Mouse (Mus musculus) midbrain, embryonic 14.5 days (tissue): Measurements from ENCODE around the gene Cryzl2. TPM values are rescaled to one million over a fixed set of nuclear protein-coding genes. Genes with fewer than 3 reads are reported as not detected.

Experiments
- ATAC-seq: fragments of 200-750 bp; cut with Nextera tagmentation; 2 replicates; pipeline ENCODE4 v1.8.0; 2017; ENCODE audit warnings: moderate number of reproducible peaks, moderate library complexity; ENCODE audit not compliant: low FRiP score, low TSS enrichment
- DNase-seq: peaks from one replicate; pipeline ENCODE4 v3.0.0-alpha.2; 2015
- H3K27ac ChIP-seq: fragments of 300-500 bp; sonication (generic); replicated peaks from 2 replicates; pipeline ENCODE4 v1.5.1; 2014; ENCODE audit warnings: mild to moderate bottlenecking, low read depth, low read length, moderate library complexity
- H3K27me3 ChIP-seq: fragments of 300-500 bp; sonication (generic); 2 replicates; pipeline ENCODE4 v1.6.1; 2014; ENCODE audit warnings: low read length, control low read depth, mixed read lengths; ENCODE audit not compliant: control insufficient read depth, insufficient read depth
- H3K36me3 ChIP-seq: fragments of 300-500 bp; sonication (generic); 2 replicates; pipeline ENCODE4 v1.6.1; 2014; ENCODE audit warnings: low read length, control low read depth; ENCODE audit not compliant: control insufficient read depth, insufficient read depth
- H3K4me1 ChIP-seq: fragments of 300-500 bp; sonication (generic); 2 replicates; pipeline ENCODE4 v1.6.1; 2014; ENCODE audit warnings: mild to moderate bottlenecking, antibody characterized with exemption, low read length, control low read depth; ENCODE audit not compliant: control insufficient read depth, insufficient read depth
- H3K4me2 ChIP-seq: fragments of 300-500 bp; sonication (generic); 2 replicates; pipeline ENCODE4 v1.6.1; 2014; ENCODE audit warnings: mild to moderate bottlenecking, low read length, moderate library complexity
- H3K4me3 ChIP-seq: fragments of 300-500 bp; sonication (generic); replicated peaks from 2 replicates; pipeline ENCODE4 v1.5.1; 2014; ENCODE audit warnings: low read depth, low read length
- H3K9ac ChIP-seq: fragments of 300-500 bp; sonication (generic); replicated peaks from 2 replicates; pipeline ENCODE4 v1.6.1; 2014; ENCODE audit warnings: mild to moderate bottlenecking, low read length, moderate library complexity
- H3K9me3 ChIP-seq: fragments of 300-500 bp; sonication (generic); 2 replicates; pipeline ENCODE4 v1.6.1; 2016; ENCODE audit warnings: low read length, control low read depth, mixed read lengths; ENCODE audit not compliant: control insufficient read depth
- WGBS: fragments of 180-500 bp; shearing (Covaris S2); extraction: QIAGEN DNeasy Blood & Tissue Kit; methylation state at CpG from one replicate; pipeline ENCODE4 v1.1.7; 2014; 5-methylcytosine and 5-hydroxymethylcytosine counted together
- polyA plus RNA-seq: library from polyadenylated mRNA; unstranded; fragments of >200 nt; fragmentation: Nextera tagmentation; extraction: Ambion mirVana; gene quantifications from 2 replicates; pipeline ENCODE4 v1.2.1, GENCODE M21; 2014

The Cryzl2 gene
- polyA plus RNA-seq, 1 experiment from 2014 or later = 7.6 TPM

- Histone ChIP-seq H3K9me3 (no peaks in the 10 kb centered on the region), H3K9ac (no peak overlapping the region), H3K4me3 (no peak overlapping the region), H3K27ac (no peak overlapping the region), H3K27me3 (no peaks in the 10 kb centered on the region), H3K4me2 (no peak overlapping the region), H3K4me1 (peaks cover 20% of the 10 kb centered on the region), H3K36me3 (no peaks in the 10 kb centered on the region)
- 41% methylated on average over 4 of the region's 4 CpGs for WGBS
- no peak for DNase-seq
- ATAC-seq = no peak
These were observed 11.2 kb upstream of the Cryzl2 start for GRCm38 (mm10) chr1:157447142-157447541.

- H3K4me3 ChIP-seq = no peak overlapping the region
- H3K27ac ChIP-seq = no peak overlapping the region
- DNase-seq = no peak
- peaks cover 20% of the 10 kb centered on the region for H3K4me1 ChIP-seq
- no peak overlapping the region for H3K9ac ChIP-seq
- no peak for ATAC-seq
- H3K27me3 ChIP-seq = no peaks in the 10 kb centered on the region
- no peaks in the 10 kb centered on the region for H3K36me3 ChIP-seq
- 20% methylated on average over 7 of the region's 7 CpGs for WGBS
- H3K9me3 ChIP-seq = no peaks in the 10 kb centered on the region
- no peak overlapping the region for H3K4me2 ChIP-seq
These were observed 10.1 kb upstream of the Cryzl2 start for GRCm38 (mm10) chr1:157448164-157448804.

GRCm38 (mm10) chr1:157448805-157449188 lies 9.6 kb upstream of the Cryzl2 start:
- H3K9ac ChIP-seq = no peak overlapping the region
- no peaks in the 10 kb centered on the region for H3K27me3 ChIP-seq
- H3K27ac ChIP-seq = no peak overlapping the region
- H3K4me2 ChIP-seq = no peak overlapping the region
- peaks cover 15% of the 10 kb centered on the region for H3K4me1 ChIP-seq
- no peak overlapping the region for H3K4me3 ChIP-seq
- DNase-seq = no peak
- ATAC-seq = no peak
- no peaks in the 10 kb centered on the region for H3K36me3 ChIP-seq
- WGBS = 76% methylated on average over 5 of the region's 5 CpGs
- no peaks in the 10 kb centered on the region for H3K9me3 ChIP-seq

DNA sequence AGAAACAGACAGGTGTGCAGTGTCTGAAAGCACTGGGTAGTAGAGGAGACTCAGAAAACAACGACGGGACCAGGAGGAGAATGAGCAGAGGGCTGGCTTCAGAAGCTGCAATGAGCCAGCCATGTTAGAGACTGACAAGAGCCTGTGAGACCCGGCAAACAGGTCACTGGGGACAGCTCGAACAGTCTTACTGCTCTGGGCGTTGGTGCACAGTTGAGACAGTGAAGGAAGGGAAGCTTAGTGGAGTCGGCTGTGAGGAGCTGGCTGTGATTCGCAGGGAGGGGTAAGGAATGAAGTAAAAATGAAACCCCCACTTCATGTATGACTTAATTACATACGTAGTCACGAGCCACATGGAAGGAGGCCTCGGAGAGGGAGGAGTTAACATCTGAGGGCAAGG lies 8.8 kb upstream of the Cryzl2 start:
- no peaks in the 10 kb centered on the region for H3K36me3 ChIP-seq
- no peak overlapping the region for H3K27ac ChIP-seq
- peaks cover 12% of the 10 kb centered on the region for H3K4me1 ChIP-seq
- peak overlapping the region; percentile 47 for H3K4me2 ChIP-seq
- ATAC-seq (no peak), DNase-seq (no peak)
- no peaks in the 10 kb centered on the region for H3K9me3 ChIP-seq
- peak overlapping the region; percentile 16 for H3K4me3 ChIP-seq
- no peak overlapping the region for H3K9ac ChIP-seq
- no peaks in the 10 kb centered on the region for H3K27me3 ChIP-seq
- 6% methylated on average over 10 of the region's 10 CpGs for WGBS

- DNase-seq (peak; percentile 66), ATAC-seq (0 out of 2 replicates have a peak, but pooled peaks have one; percentile 14)
- Histone ChIP-seq H3K9ac (no peak overlapping the region), H3K4me3 (peak overlapping the region; percentile 16), H3K9me3 (no peaks in the 10 kb centered on the region), H3K36me3 (no peaks in the 10 kb centered on the region), H3K4me2 (peak overlapping the region; percentile 47), H3K4me1 (peaks cover 12% of the 10 kb centered on the region), H3K27me3 (no peaks in the 10 kb centered on the region), H3K27ac (no peak overlapping the region)
- 4% methylated on average over 21 of the region's 21 CpGs for WGBS
These were observed 8.3 kb upstream of the Cryzl2 start for GRCm38 (mm10) chr1:157449981-157450636.

GRCm38 (mm10) chr1:157452284-157452683 lies 6.1 kb upstream of the Cryzl2 start:
- Histone ChIP-seq H3K4me2 (no peak overlapping the region), H3K9me3 (no peaks in the 10 kb centered on the region), H3K4me1 (peaks cover 12% of the 10 kb centered on the region), H3K36me3 (no peaks in the 10 kb centered on the region), H3K4me3 (no peak overlapping the region), H3K27ac (no peak overlapping the region), H3K27me3 (no peaks in the 10 kb centered on the region), H3K9ac (no peak overlapping the region)
- ATAC-seq (no peak), DNase-seq (no peak)
- 87% methylated on average over 3 of the region's 3 CpGs for whole genome bisulfite sequencing

- no peak; the same call in 1 of the 2 replicates for ATAC-seq
- 25% methylated on average over 5 of the region's 5 CpGs for WGBS
These were observed 5.4 kb upstream of the Cryzl2 start for GRCm38 (mm10) chr1:157452759-157453549.

GRCm38 (mm10) chr1:157454876-157455275 lies 3.5 kb upstream of the Cryzl2 start:
- no peak for ATAC-seq
- H3K27ac ChIP-seq = no peak overlapping the region
- DNase-seq = no peak

More at GRCm38 (mm10) chr1:157452759-157453549, 5.4 kb upstream of the Cryzl2 start:
- H3K9ac ChIP-seq = no peak overlapping the region
- no peaks in the 10 kb centered on the region for H3K27me3 ChIP-seq
- no peaks in the 10 kb centered on the region for H3K36me3 ChIP-seq
- H3K4me1 ChIP-seq = peaks cover 12% of the 10 kb centered on the region
- H3K4me3 ChIP-seq = no peak overlapping the region
- H3K9me3 ChIP-seq = no peaks in the 10 kb centered on the region
- H3K27ac ChIP-seq = no peak overlapping the region
- H3K4me2 ChIP-seq = no peak overlapping the region
- no peak for DNase-seq

More at GRCm38 (mm10) chr1:157454876-157455275, 3.5 kb upstream of the Cryzl2 start:
- Histone ChIP-seq H3K9me3 (no peaks in the 10 kb centered on the region), H3K27me3 (no peaks in the 10 kb centered on the region), H3K9ac (no peak overlapping the region), H3K4me2 (no peak overlapping the region), H3K4me3 (no peak overlapping the region), H3K4me1 (peaks cover 13% of the 10 kb centered on the region), H3K36me3 (no peaks in the 10 kb centered on the region)
- 79% methylated on average over 6 of the region's 6 CpGs for WGBS
